ENCODE assay signal across 27 mouse cellular contexts in the genomic region with DNA sequence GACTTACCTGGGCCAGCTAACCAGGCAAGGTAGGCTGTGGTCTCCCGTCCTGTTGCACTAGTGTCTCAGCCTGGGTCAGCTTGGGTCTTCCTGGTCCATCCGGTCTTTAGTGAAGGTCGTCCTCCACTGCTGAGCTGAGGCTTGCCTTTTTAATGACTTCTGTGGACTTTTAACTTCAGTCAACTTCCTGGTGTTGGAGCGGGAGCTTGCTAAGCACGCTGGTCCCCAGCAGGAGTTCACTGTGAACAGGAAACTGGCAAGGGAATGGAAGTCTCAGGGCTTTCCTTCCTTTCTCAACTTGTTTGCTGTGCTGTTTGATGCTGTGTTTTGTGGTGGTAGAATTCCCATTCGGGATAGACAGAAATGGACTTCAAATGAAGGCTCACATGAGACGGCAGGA. TPM values are rescaled to one million over a fixed set of nuclear protein-coding genes. Genes with fewer than 3 reads are reported as not detected.
DNase-seq lines count a peak whose midpoint lies in the region; ATAC-seq and TF ChIP-seq lines count a peak whose summit lies in the region.
"Had no signal": no experiment of that assay in that cellular context is flagged by ENCODE, and none has a peak within 500 bp of the region (broad histone marks: within the 10 kb centered on the region; RNA-seq: fewer than 3 reads in every experiment).

No protein-coding gene starts in this region.

- H3K9ac ChIP-seq in forebrain, embryonic 13.5 days = no peak overlapping the region
- H3K9ac ChIP-seq in kidney, postnatal 0 days (ENCODE audit: low read depth, low read length) = no peak overlapping the region
- no peak overlapping the region for H3K9ac ChIP-seq in midbrain, embryonic 11.5 days (ENCODE audit: low read length)
- H3K9ac ChIP-seq in midbrain, postnatal 0 days (replicated peaks; ENCODE audit: low read length, poor library complexity, severe bottlenecking) = no peak overlapping the region
- H3K9ac ChIP-seq: embryonic facial prominence, embryonic 15.5 days; heart, embryonic 12.5 days; hindbrain, embryonic 14.5 days had no signal

- no peak for TF ChIP-seq CTCF in kidney, postnatal 0 days (IDR thresholded peaks at IDR 0.05; ENCODE audit: low read depth)
- TF ChIP-seq CTCF in midbrain, postnatal 0 days (IDR thresholded peaks at IDR 0.05) = no peak

- 77% methylated on average over 7 of the region's 7 CpGs for WGBS in forebrain, embryonic 10.5 days
- 86% methylated on average over 7 of the region's 7 CpGs for WGBS in forebrain, embryonic 13.5 days
- WGBS in kidney, postnatal 0 days = 51% methylated on average over 7 of the region's 7 CpGs
- WGBS in midbrain, embryonic 11.5 days = 80% methylated on average over 7 of the region's 7 CpGs
- 78% methylated on average over 7 of the region's 7 CpGs for WGBS in midbrain, postnatal 0 days

- H3K4me3 ChIP-seq in forebrain, embryonic 10.5 days = no peak overlapping the region
- H3K4me3 ChIP-seq in forebrain, embryonic 13.5 days = no peak overlapping the region
- no peak overlapping the region for H3K4me3 ChIP-seq in kidney, postnatal 0 days (replicated peaks; ENCODE audit: low read depth, low read length)
- no peak overlapping the region for H3K4me3 ChIP-seq in midbrain, embryonic 11.5 days (ENCODE audit: low read depth, low read length)
- H3K4me3 ChIP-seq in midbrain, postnatal 0 days (ENCODE audit: low read depth, low read length) = no peak overlapping the region
- H3K4me3 ChIP-seq: embryonic facial prominence, embryonic 15.5 days; erythroblast, embryonic 14.5 days; heart, embryonic 12.5 days; hindbrain, embryonic 10.5 days had no signal

- peaks cover 14% of the 10 kb centered on the region; the same call in 1 of the 2 replicates for H3K27me3 ChIP-seq in forebrain, embryonic 10.5 days (ENCODE audit: poor library complexity, severe bottlenecking)
- no peaks in the 10 kb centered on the region for H3K27me3 ChIP-seq in forebrain, embryonic 13.5 days
- no peaks in the 10 kb centered on the region for H3K27me3 ChIP-seq in kidney, postnatal 0 days (ENCODE audit: insufficient read depth, low read length)
- H3K27me3 ChIP-seq in midbrain, embryonic 11.5 days (ENCODE audit: control insufficient read depth, insufficient read depth, low read length) = no peaks in the 10 kb centered on the region
- H3K27me3 ChIP-seq in midbrain, postnatal 0 days (ENCODE audit: insufficient read depth, low read length) = no peaks in the 10 kb centered on the region
- H3K27me3 ChIP-seq: embryonic facial prominence, embryonic 15.5 days had no signal

- H3K27ac ChIP-seq in forebrain, embryonic 10.5 days = 0 out of 2 replicates have a peak overlapping the region, but pooled peaks have one; percentile 17
- no peak overlapping the region for H3K27ac ChIP-seq in forebrain, embryonic 13.5 days
- H3K27ac ChIP-seq in kidney, postnatal 0 days = no peak overlapping the region
- no peak overlapping the region for H3K27ac ChIP-seq in midbrain, embryonic 11.5 days (ENCODE audit: low read depth, low read length)
- no peak overlapping the region for H3K27ac ChIP-seq in midbrain, postnatal 0 days (ENCODE audit: low read depth, low read length)
- H3K27ac ChIP-seq: embryonic facial prominence, embryonic 15.5 days; hindbrain, embryonic 10.5 days; hindbrain, embryonic 14.5 days had no signal

- no peaks in the 10 kb centered on the region for H3K9me3 ChIP-seq in forebrain, embryonic 10.5 days
- H3K9me3 ChIP-seq in forebrain, embryonic 13.5 days (replicated peaks) = no peaks in the 10 kb centered on the region
- no peaks in the 10 kb centered on the region for H3K9me3 ChIP-seq in kidney, postnatal 0 days (replicated peaks; ENCODE audit: low read length)
- H3K9me3 ChIP-seq in midbrain, embryonic 11.5 days (ENCODE audit: control insufficient read depth, low read length) = no peaks in the 10 kb centered on the region
- H3K9me3 ChIP-seq in midbrain, postnatal 0 days (ENCODE audit: low read length) = no peaks in the 10 kb centered on the region
- H3K9me3 ChIP-seq: embryonic facial prominence, embryonic 15.5 days; G1E; heart, embryonic 12.5 days; hindbrain, embryonic 10.5 days had no signal

- no peak for DNase-seq in forebrain, embryonic 10.5 days (ENCODE audit: extremely low spot score, low spot score)
- DNase-seq in kidney, postnatal 0 days (ENCODE audit: low spot score) = peak; percentile 31
- DNase-seq in kidney, postnatal 4 days = no peak
- peak; percentile 75 for DNase-seq in midbrain, embryonic 11.5 days (ENCODE audit: low spot score, missing footprints)
- no peak for DNase-seq in midbrain, postnatal 0 days (ENCODE audit: low spot score)
- DNase-seq: adrenal gland, adult 8-10 months; adrenal gland, postnatal 36 days; B cell, adult 2 months; cerebellum, adult 2 months; cerebellum, postnatal 10 days; gastrocnemius, postnatal 10 days had no signal

- H3K4me2 ChIP-seq in forebrain, embryonic 13.5 days = no peak overlapping the region
- no peak overlapping the region for H3K4me2 ChIP-seq in kidney, postnatal 0 days (ENCODE audit: low read length)
- no peak overlapping the region for H3K4me2 ChIP-seq in midbrain, embryonic 11.5 days
- H3K4me2 ChIP-seq in midbrain, postnatal 0 days (ENCODE audit: low read depth, low read length, poor library complexity, severe bottlenecking) = no peak overlapping the region
- H3K4me2 ChIP-seq: embryonic facial prominence, embryonic 15.5 days; heart, embryonic 12.5 days; hindbrain, embryonic 14.5 days had no signal

- H3K4me1 ChIP-seq in forebrain, embryonic 10.5 days = peaks cover 23% of the 10 kb centered on the region
- H3K4me1 ChIP-seq in forebrain, embryonic 13.5 days = peaks cover 11% of the 10 kb centered on the region; the same call in 1 of the 2 replicates
- H3K4me1 ChIP-seq in kidney, postnatal 0 days (replicated peaks; ENCODE audit: insufficient read depth, low read length) = 0 out of 2 replicates have a peak, but pooled peaks cover 3% of the 10 kb centered on the region
- 0 out of 2 replicates have a peak, but pooled peaks cover 2% of the 10 kb centered on the region for H3K4me1 ChIP-seq in midbrain, embryonic 11.5 days (ENCODE audit: control insufficient read depth, insufficient read depth, low read length)
- H3K4me1 ChIP-seq in midbrain, postnatal 0 days (ENCODE audit: insufficient read depth, low read length) = peaks cover 3% of the 10 kb centered on the region; the same call in 1 of the 2 replicates

- no peaks in the 10 kb centered on the region for H3K36me3 ChIP-seq in forebrain, embryonic 10.5 days (replicated peaks)
- peaks cover 33% of the 10 kb centered on the region for H3K36me3 ChIP-seq in forebrain, embryonic 13.5 days (ENCODE audit: poor library complexity, severe bottlenecking)
- H3K36me3 ChIP-seq in kidney, postnatal 0 days (ENCODE audit: insufficient read depth, low read length) = no peaks in the 10 kb centered on the region
- no peaks in the 10 kb centered on the region for H3K36me3 ChIP-seq in midbrain, embryonic 11.5 days (ENCODE audit: control insufficient read depth, insufficient read depth, low read length)
- H3K36me3 ChIP-seq in midbrain, postnatal 0 days (ENCODE audit: insufficient read depth, low read length) = peaks cover 34% of the 10 kb centered on the region
- H3K36me3 ChIP-seq: embryonic facial prominence, embryonic 15.5 days; G1E had no signal

- ATAC-seq in forebrain, embryonic 13.5 days = no peak
- ATAC-seq in kidney, postnatal 0 days (replicated peaks; ENCODE audit: low FRiP score, low read depth) = no peak
- no peak for ATAC-seq in midbrain, embryonic 11.5 days (ENCODE audit: low FRiP score)
- ATAC-seq in midbrain, postnatal 0 days (ENCODE audit: low FRiP score) = no peak
- ATAC-seq in inflammation-experienced regulatory T-cells, adult 6 months = no peak
- ATAC-seq: CD4-positive, CD25-positive, alpha-beta regulatory T cell, adult 4 months; forebrain, embryonic 16.5 days had no signal

RNA-seq across cellular contexts. Expression of a gene that starts 23.4 kb away (rescaled TPM):
- 0.18 and 0.22 TPM in 2 replicates for polyA plus RNA-seq in forebrain, embryonic 10.5 days (2016; fragmentation: Nextera tagmentation; extraction: Ambion mirVana)
- not detected in 2 replicates for polyA plus RNA-seq in forebrain, embryonic 13.5 days (2015; fragmentation: Nextera tagmentation; extraction: Ambion mirVana)
- not detected in 2 replicates for polyA plus RNA-seq in kidney, postnatal 0 days (2015; fragmentation: Nextera tagmentation; extraction: Ambion mirVana)
- 0.26 TPM in 1 of 2 replicates, not detected in the other for polyA plus RNA-seq in midbrain, embryonic 11.5 days (2014; fragmentation: Nextera tagmentation; extraction: Ambion mirVana)
- not detected in 2 replicates for total RNA-seq in midbrain, postnatal 0 days (2014; rRNA removed)
- polyA plus RNA-seq in midbrain, postnatal 0 days (2015; fragmentation: Nextera tagmentation; extraction: Ambion mirVana) = 0.20 TPM in 1 of 2 replicates, not detected in the other
- polyA plus RNA-seq in inflammation-experienced regulatory T-cells, adult 6 months (2017; shearing (Covaris generic)) = under 1 TPM in 1 of 3 experiments, not detected in 2; 0.70 TPM
- total RNA-seq: adrenal gland, adult 8-10 months; adrenal gland, postnatal 36 days; gastrocnemius, postnatal 10 days; gastrocnemius, postnatal 4 days; heart, adult 8-10 months; heart, postnatal 25 days had no signal
- polyA plus RNA-seq: cerebellum, adult 2 months; embryonic facial prominence, embryonic 11.5 days; embryonic facial prominence, embryonic 15.5 days; erythroblast, embryonic 14.5 days; forebrain, embryonic 11.5 days; G1E; heart, embryonic 12.5 days; heart, embryonic 16.5 days; hindbrain, embryonic 10.5 days; hindbrain, embryonic 14.5 days had no signal

RNA-seq across cellular contexts. Expression of a gene that starts 44.0 kb away (rescaled TPM):
- polyA plus RNA-seq in forebrain, embryonic 10.5 days (2016; fragmentation: Nextera tagmentation; extraction: Ambion mirVana) = 208 TPM in 2 replicates
- polyA plus RNA-seq in forebrain, embryonic 13.5 days (2015; fragmentation: Nextera tagmentation; extraction: Ambion mirVana) = 108 and 109 TPM in 2 replicates
- polyA plus RNA-seq in kidney, postnatal 0 days (2015; fragmentation: Nextera tagmentation; extraction: Ambion mirVana) = 69.8 and 78.7 TPM in 2 replicates
- polyA plus RNA-seq in midbrain, embryonic 11.5 days (2014; fragmentation: Nextera tagmentation; extraction: Ambion mirVana) = 145 and 152 TPM in 2 replicates
- total RNA-seq in midbrain, postnatal 0 days (2014; rRNA removed) = 2.3 and 9.4 TPM in 2 replicates
- polyA plus RNA-seq in midbrain, postnatal 0 days (2015; fragmentation: Nextera tagmentation; extraction: Ambion mirVana) = 10.2 and 11.6 TPM in 2 replicates
- polyA plus RNA-seq in inflammation-experienced regulatory T-cells, adult 6 months (2017; shearing (Covaris generic)) = 100 to 1,000 TPM in 1 of 3 experiments, 10 to 100 TPM in 2; 25.5 to 101 (median 26.7) TPM

Comparison
In these comparisons a context has a peak if more than half of its experiments do, and no peak if none do; other contexts are left out.
1. DNase-seq: peak in kidney, postnatal 0 days (single experiment) and midbrain, embryonic 11.5 days (single experiment); none in forebrain, embryonic 10.5 days (single experiment), kidney, postnatal 4 days (0 of 2) and midbrain, postnatal 0 days (single experiment).